17 mouse cellular contexts compared by ENCODE assay signal in the genomic region with DNA sequence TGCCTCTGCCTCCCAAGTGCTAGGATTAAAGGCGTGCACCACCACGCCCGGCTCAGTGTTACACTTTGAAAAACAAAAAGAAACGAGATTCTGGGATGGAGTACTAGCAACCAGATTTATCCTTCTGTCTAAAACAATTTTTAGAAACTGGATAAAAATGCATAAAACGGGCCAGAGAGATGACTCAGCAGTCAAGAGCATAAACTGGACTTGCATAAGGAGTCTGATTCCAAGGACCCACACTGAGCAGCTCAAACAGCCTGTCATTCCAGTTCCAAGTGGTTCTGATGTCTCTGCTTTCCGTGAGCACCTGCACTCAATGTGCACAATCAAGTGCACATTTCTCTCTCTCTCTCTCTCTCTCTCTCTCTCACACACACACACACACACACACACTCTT. TPM values are rescaled to one million over a fixed set of nuclear protein-coding genes. Genes with fewer than 3 reads are reported as not detected.
DNase-seq lines count a peak whose midpoint lies in the region; ATAC-seq lines count a peak whose summit lies in the region.
"Had no signal": no experiment of that assay in that cellular context is flagged by ENCODE, and none has a peak within 500 bp of the region (broad histone marks: within the 10 kb centered on the region; RNA-seq: fewer than 3 reads in every experiment).

No protein-coding gene starts in this region.

- no peak overlapping the region for H3K4me3 ChIP-seq in forebrain, embryonic 16.5 days (replicated peaks; ENCODE audit: low read length)
- H3K4me3 ChIP-seq: hindbrain, embryonic 12.5 days; limb, embryonic 10.5 days; midbrain, embryonic 13.5 days had no signal

- no peak for ATAC-seq in forebrain, embryonic 16.5 days
- ATAC-seq: intestine, embryonic 16.5 days; midbrain, embryonic 13.5 days had no signal

- H3K36me3 ChIP-seq in forebrain, embryonic 16.5 days (ENCODE audit: control insufficient read depth, insufficient read depth) = peaks cover 21% of the 10 kb centered on the region

- H3K4me1 ChIP-seq in forebrain, embryonic 16.5 days (replicated peaks; ENCODE audit: control insufficient read depth, insufficient read depth, low read length) = no peaks in the 10 kb centered on the region
- H3K4me1 ChIP-seq: hindbrain, embryonic 12.5 days; limb, embryonic 10.5 days; midbrain, embryonic 13.5 days had no signal

- peak; percentile 26 for DNase-seq in adrenal gland, postnatal 10 days
- DNase-seq in adrenal gland, postnatal 25 days = no peak
- peak; percentile 42 for DNase-seq in layer of hippocampus, adult 9-11 months
- no peak for DNase-seq in layer of hippocampus, postnatal 25 days (ENCODE audit: extremely low spot score in 1 of 2, low spot score in 1 of 2)
- peak; percentile 73 for DNase-seq in 3T3-L1 (ENCODE audit: low read depth, low spot score)
- DNase-seq in cerebellum, adult 8-10 months = peak; percentile 42
- no peak for DNase-seq in thymus, postnatal 25 days
- DNase-seq: heart, adult 11 months; kidney, postnatal 25 days; thymus, postnatal 36 days had no signal

- H3K27me3 ChIP-seq in forebrain, embryonic 16.5 days (replicated peaks; ENCODE audit: control insufficient read depth, insufficient read depth, low read length) = no peaks in the 10 kb centered on the region
- H3K27me3 ChIP-seq: hindbrain, embryonic 12.5 days; midbrain, embryonic 13.5 days had no signal

- no peaks in the 10 kb centered on the region for H3K9me3 ChIP-seq in forebrain, embryonic 16.5 days (ENCODE audit: control insufficient read depth, low read length)
- H3K9me3 ChIP-seq: hindbrain, embryonic 12.5 days; limb, embryonic 10.5 days; midbrain, embryonic 13.5 days had no signal

- H3K4me2 ChIP-seq in forebrain, embryonic 16.5 days (ENCODE audit: low read length) = no peak overlapping the region
- H3K4me2 ChIP-seq: hindbrain, embryonic 12.5 days; midbrain, embryonic 13.5 days had no signal

- no peak overlapping the region for H3K27ac ChIP-seq in forebrain, embryonic 16.5 days (ENCODE audit: low read length)
- H3K27ac ChIP-seq: hindbrain, embryonic 12.5 days; limb, embryonic 10.5 days; liver, embryonic 14.5 days; midbrain, embryonic 13.5 days had no signal

- no peak overlapping the region for H3K9ac ChIP-seq in forebrain, embryonic 16.5 days (replicated peaks; ENCODE audit: low read depth, low read length)
- H3K9ac ChIP-seq: hindbrain, embryonic 12.5 days; liver, embryonic 14.5 days; midbrain, embryonic 13.5 days had no signal

- WGBS in forebrain, embryonic 16.5 days = 90% methylated on average over 6 of the region's 6 CpGs

RNA-seq across cellular contexts. Expression of a gene that starts 22.9 kb away (rescaled TPM):
- not detected for total RNA-seq in adrenal gland, postnatal 10 days (2021)
- 10.4 TPM in 1 of 2 replicates, not detected in the other for total RNA-seq in adrenal gland, postnatal 25 days (2021)
- total RNA-seq in layer of hippocampus, postnatal 25 days (2021) = 1 to 10 TPM in 1 of 2 experiments, not detected in 1; 1.8 TPM
- polyA plus RNA-seq in forebrain, embryonic 16.5 days (2015; fragmentation: Nextera tagmentation; extraction: Ambion mirVana) = not detected in 2 replicates
- polyA plus RNA-seq: hindbrain, embryonic 12.5 days; intestine, embryonic 16.5 days; limb, embryonic 10.5 days; liver, embryonic 14.5 days; midbrain, embryonic 13.5 days; stomach, embryonic 14.5 days had no signal

RNA-seq across cellular contexts. Expression of a gene that starts 34.0 kb away (rescaled TPM):
- total RNA-seq in adrenal gland, postnatal 10 days (2021) = 10 to 100 TPM; 46.9 to 47.9 TPM
- total RNA-seq in adrenal gland, postnatal 25 days (2021) = 73.1 and 77.1 TPM in 2 replicates
- total RNA-seq in layer of hippocampus, postnatal 25 days (2021) = 10 to 100 TPM; 27.8 to 29.1 TPM
- 55.0 and 63.4 TPM in 2 replicates for polyA plus RNA-seq in forebrain, embryonic 16.5 days (2015; fragmentation: Nextera tagmentation; extraction: Ambion mirVana)

Comparison
In these comparisons a context has a peak if more than half of its experiments do, and no peak if none do; other contexts are left out.
1. DNase-seq: peak in adrenal gland, postnatal 10 days (single experiment), layer of hippocampus, adult 9-11 months (single experiment), 3T3-L1 (single experiment) and cerebellum, adult 8-10 months (single experiment); none in adrenal gland, postnatal 25 days (single experiment), layer of hippocampus, postnatal 25 days (0 of 2) and thymus, postnatal 25 days (single experiment).